Mouse (Mus musculus) kidney, postnatal 0 days (tissue): ENCODE results near the gene Dnajc27. TPM values are rescaled to one million over a fixed set of nuclear protein-coding genes. Genes with fewer than 3 reads are reported as not detected.

Source experiments
- ATAC-seq: fragments of 200-750 bp; cut with Nextera tagmentation; replicated peaks from 2 replicates; pipeline ENCODE4 v1.8.0; 2017; ENCODE audit warnings: low read depth, moderate number of reproducible peaks, moderate TSS enrichment, moderate library complexity; ENCODE audit not compliant: low FRiP score
- DNase-seq: peaks from one replicate; pipeline ENCODE4 v3.0.0-alpha.2; 2016; ENCODE audit warnings: low spot score
- H3K27ac ChIP-seq: fragments of 300-500 bp; sonication (generic); 2 replicates; pipeline ENCODE4 v1.5.1; 2014; ENCODE audit warnings: mild to moderate bottlenecking
- H3K27me3 ChIP-seq: fragments of 300-500 bp; sonication (generic); 2 replicates; pipeline ENCODE4 v1.6.1; 2014; ENCODE audit warnings: low read length, mixed read lengths; ENCODE audit not compliant: insufficient read depth
- H3K36me3 ChIP-seq: fragments of 300-500 bp; sonication (generic); 2 replicates; pipeline ENCODE4 v1.6.1; 2014; ENCODE audit warnings: low read length, mixed read lengths; ENCODE audit not compliant: insufficient read depth
- H3K4me1 ChIP-seq: fragments of 300-500 bp; sonication (generic); replicated peaks from 2 replicates; pipeline ENCODE4 v1.6.1; 2014; ENCODE audit warnings: antibody characterized with exemption, low read length, mixed read lengths; ENCODE audit not compliant: insufficient read depth
- H3K4me2 ChIP-seq: fragments of 300-500 bp; sonication (generic); 2 replicates; pipeline ENCODE4 v1.6.1; 2014; ENCODE audit warnings: mild to moderate bottlenecking, low read length, moderate library complexity, mixed read lengths
- H3K4me3 ChIP-seq: fragments of 300-500 bp; sonication (generic); replicated peaks from 2 replicates; pipeline ENCODE4 v1.5.1; 2014; ENCODE audit warnings: low read depth, low read length
- H3K9ac ChIP-seq: fragments of 300-500 bp; sonication (generic); 2 replicates; pipeline ENCODE4 v1.6.1; 2014; ENCODE audit warnings: low read depth, low read length
- H3K9me3 ChIP-seq: fragments of 300-500 bp; sonication (generic); replicated peaks from 2 replicates; pipeline ENCODE4 v1.6.1; 2016; ENCODE audit warnings: low read length, inconsistent platforms, mixed read lengths
- CTCF ChIP-seq: IDR thresholded peaks from 2 replicates; pipeline ENCODE4 v1.5.1; 2016; ENCODE audit warnings: antibody characterized with exemption, low read depth, mild to moderate bottlenecking, moderate library complexity
- WGBS: fragments of 180-500 bp; shearing (Covaris S2); extraction: QIAGEN DNeasy Blood & Tissue Kit; methylation state at CpG from one replicate; pipeline ENCODE4 v1.1.7; 2014; 5-methylcytosine and 5-hydroxymethylcytosine counted together
- polyA plus RNA-seq: library from polyadenylated mRNA; unstranded; fragments of >200 nt; fragmentation: Nextera tagmentation; extraction: Ambion mirVana; gene quantifications from 2 replicates; pipeline ENCODE4 v1.2.1, GENCODE M21; 2015

Dnajc27 gene
- polyA plus RNA-seq, 1 experiment from 2014 or later: 4.0 TPM

- Histone ChIP-seq H3K9ac (no peak overlapping the region), H3K4me3 (no peak overlapping the region), H3K9me3 (no peaks in the 10 kb centered on the region), H3K4me1 (no peaks in the 10 kb centered on the region), H3K4me2 (no peak overlapping the region), H3K36me3 (no peaks in the 10 kb centered on the region), H3K27me3 (no peaks in the 10 kb centered on the region; the same call in 1 of the 2 replicates), H3K27ac (no peak overlapping the region)
- WGBS: 71% methylated on average over 1 of the region's 1 CpGs
- ATAC-seq (no peak), DNase-seq (no peak)
- no peak for TF ChIP-seq CTCF
Measured at GRCm38 (mm10) chr12:4045992-4046391, 36.4 kb upstream of the Dnajc27 start.

GRCm38 (mm10) chr12:4048031-4048430 is 34.4 kb upstream of the Dnajc27 start:
- 46% methylated on average over 6 of the region's 6 CpGs for WGBS
- no peak for TF ChIP-seq CTCF

DNA sequence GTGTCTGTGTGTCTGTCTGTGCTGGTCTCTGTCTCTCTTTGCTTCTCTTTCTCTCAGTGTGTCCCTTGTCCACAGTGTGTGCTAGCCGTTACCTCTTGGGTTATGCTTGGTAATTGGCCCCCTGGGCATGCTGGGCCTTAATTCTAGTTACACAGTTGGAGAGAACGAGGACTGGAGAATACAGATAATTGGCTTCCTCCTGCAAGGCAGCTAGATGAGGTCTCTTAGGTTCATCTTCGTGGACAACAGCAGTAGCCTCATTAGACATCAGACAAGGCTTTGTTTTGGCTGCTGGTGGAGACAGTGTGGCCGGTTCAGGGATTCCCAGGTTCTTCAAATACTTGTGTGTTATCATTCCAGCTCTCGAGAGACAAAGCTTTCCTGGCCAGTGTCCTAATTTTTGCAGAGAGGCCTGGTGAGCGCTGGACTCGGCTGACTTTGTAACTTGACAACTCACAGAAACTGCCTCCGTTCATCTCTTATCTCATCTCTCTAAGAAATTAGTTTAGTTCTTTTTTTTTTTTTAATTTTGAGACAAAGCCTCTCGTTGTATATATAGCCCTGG is 31.4 kb upstream of the Dnajc27 start:
- H3K27ac ChIP-seq: no peak overlapping the region
- no peaks in the 10 kb centered on the region for H3K27me3 ChIP-seq
- WGBS: 71% methylated on average over 9 of the region's 9 CpGs
- H3K4me1 ChIP-seq: no peaks in the 10 kb centered on the region
- no peak for ATAC-seq
- H3K9me3 ChIP-seq: no peaks in the 10 kb centered on the region
- H3K9ac ChIP-seq: no peak overlapping the region
- no peak overlapping the region for H3K4me3 ChIP-seq
- no peak for TF ChIP-seq CTCF
- H3K36me3 ChIP-seq: no peaks in the 10 kb centered on the region
- DNase-seq: no peak
- no peak overlapping the region for H3K4me2 ChIP-seq

More at GRCm38 (mm10) chr12:4048031-4048430, 34.4 kb upstream of the Dnajc27 start:
- Histone ChIP-seq H3K9ac (no peak overlapping the region), H3K9me3 (no peaks in the 10 kb centered on the region), H3K36me3 (no peaks in the 10 kb centered on the region), H3K4me1 (no peaks in the 10 kb centered on the region), H3K27me3 (no peaks in the 10 kb centered on the region), H3K27ac (no peak overlapping the region), H3K4me2 (no peak overlapping the region), H3K4me3 (no peak overlapping the region)
- no peak for DNase-seq
- ATAC-seq: no peak

DNA sequence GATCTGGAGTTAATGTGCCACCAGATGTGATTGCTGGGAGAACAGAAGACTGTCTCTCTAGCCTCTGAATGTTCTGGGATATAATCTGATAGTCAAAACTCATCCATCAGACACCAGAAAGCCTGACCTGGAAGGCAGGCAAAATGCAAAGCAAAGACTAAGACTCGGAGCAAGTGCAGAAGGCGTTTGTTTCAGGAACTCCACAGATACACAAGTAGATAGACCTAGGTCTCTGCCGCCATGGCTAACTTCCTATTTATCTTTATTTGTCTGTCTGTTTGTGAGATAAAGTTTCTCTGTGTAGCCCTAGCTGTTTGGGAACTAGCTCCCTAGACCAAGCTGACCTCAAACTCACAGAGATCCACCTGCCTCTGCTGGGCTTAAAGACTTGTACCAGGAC is 28.7 kb upstream of the Dnajc27 start:
- H3K9ac ChIP-seq: no peak overlapping the region
- H3K4me3 ChIP-seq: no peak overlapping the region
- H3K27me3 ChIP-seq: no peaks in the 10 kb centered on the region
- no peak overlapping the region for H3K27ac ChIP-seq
- ATAC-seq (no peak), DNase-seq (no peak)
- H3K36me3 ChIP-seq: no peaks in the 10 kb centered on the region
- WGBS: 90% methylated on average over 3 of the region's 3 CpGs
- H3K4me1 ChIP-seq: no peaks in the 10 kb centered on the region
- H3K9me3 ChIP-seq: no peaks in the 10 kb centered on the region
- TF ChIP-seq CTCF: no peak
- no peak overlapping the region for H3K4me2 ChIP-seq

DNA sequence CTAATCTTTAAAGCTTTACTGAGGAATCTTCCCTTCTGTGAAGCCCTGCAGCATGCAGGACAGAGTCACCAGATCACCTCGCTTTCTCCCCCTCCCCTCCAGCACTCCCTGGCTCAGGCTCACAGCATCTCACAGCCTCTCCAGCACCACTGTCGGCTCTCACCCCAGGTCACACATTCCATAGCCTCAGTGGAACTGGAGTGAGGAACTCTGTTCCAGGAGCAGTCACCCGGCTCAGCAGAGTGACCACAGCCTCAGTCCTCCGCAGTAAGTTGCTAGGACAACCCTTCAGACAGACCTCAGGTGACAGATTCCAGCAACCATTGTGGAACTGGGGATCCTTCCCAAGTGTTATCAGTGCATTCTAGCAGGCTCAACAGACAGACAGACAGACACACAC is 27.5 kb upstream of the Dnajc27 start:
- no peaks in the 10 kb centered on the region for H3K27me3 ChIP-seq
- ATAC-seq: no peak
- WGBS: 29% methylated on average over 4 of the region's 4 CpGs

DNA sequence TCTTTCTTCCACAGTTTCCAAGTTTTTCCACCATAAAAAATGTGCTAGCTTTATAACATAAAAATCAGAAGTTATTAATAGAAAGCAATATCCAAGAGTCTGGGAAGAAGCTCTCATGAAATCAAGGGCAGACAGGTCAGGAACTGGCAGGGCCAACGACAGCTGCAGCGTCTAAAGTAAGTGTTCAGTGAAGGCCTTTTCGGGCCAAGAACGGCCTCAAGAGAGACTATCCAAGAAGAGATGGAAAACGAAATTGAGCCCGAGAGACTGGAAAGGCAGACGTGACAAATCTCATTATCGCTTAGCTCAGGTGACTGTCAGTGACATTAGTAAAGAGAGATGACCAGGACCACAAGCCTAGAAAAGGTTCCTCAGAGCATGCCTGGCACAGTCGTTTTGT is 24.1 kb upstream of the Dnajc27 start:
- H3K4me2 ChIP-seq: no peak overlapping the region
- H3K36me3 ChIP-seq: no peaks in the 10 kb centered on the region
- WGBS: 67% methylated on average over 9 of the region's 9 CpGs
- no peak overlapping the region for H3K4me3 ChIP-seq
- no peak overlapping the region for H3K27ac ChIP-seq
- no peaks in the 10 kb centered on the region for H3K4me1 ChIP-seq
- H3K27me3 ChIP-seq: no peaks in the 10 kb centered on the region
- ATAC-seq (no peak), DNase-seq (no peak)
- no peak overlapping the region for H3K9ac ChIP-seq
- TF ChIP-seq CTCF: no peak
- H3K9me3 ChIP-seq: no peaks in the 10 kb centered on the region

More for the DNA sequence above, 27.5 kb upstream of the Dnajc27 start:
- H3K4me2 ChIP-seq: no peak overlapping the region
- H3K9ac ChIP-seq: no peak overlapping the region
- H3K27ac ChIP-seq: no peak overlapping the region
- no peaks in the 10 kb centered on the region for H3K9me3 ChIP-seq
- no peak overlapping the region for H3K4me3 ChIP-seq
- no peaks in the 10 kb centered on the region for H3K36me3 ChIP-seq
- no peaks in the 10 kb centered on the region for H3K4me1 ChIP-seq
- no peak for DNase-seq
- no peak for TF ChIP-seq CTCF

DNA sequence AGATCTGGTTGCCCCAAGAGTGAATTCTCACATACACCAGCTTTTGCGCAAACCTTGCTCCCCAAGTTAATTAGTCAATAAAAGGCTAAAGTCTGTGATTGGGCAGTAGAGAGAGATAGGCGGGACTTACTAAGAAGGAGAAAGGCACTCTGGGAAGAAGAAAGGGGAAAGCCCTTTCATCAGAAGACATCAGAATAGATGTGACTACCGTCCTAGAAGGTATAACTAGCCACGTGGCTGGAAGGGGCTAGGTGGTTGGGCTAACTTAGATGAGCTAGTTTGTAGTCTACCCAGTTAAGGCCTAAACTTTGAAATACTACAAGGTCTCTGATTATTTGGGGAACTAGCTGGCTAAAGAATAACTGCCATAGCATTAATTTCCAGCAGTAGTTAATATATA is 22.7 kb upstream of the Dnajc27 start:
- no peak overlapping the region for H3K27ac ChIP-seq
- H3K9ac ChIP-seq: no peak overlapping the region
- no peaks in the 10 kb centered on the region for H3K4me1 ChIP-seq
- ATAC-seq (no peak), DNase-seq (no peak)
- 83% methylated on average over 4 of the region's 4 CpGs for WGBS
- no peaks in the 10 kb centered on the region for H3K27me3 ChIP-seq
- no peak overlapping the region for H3K4me2 ChIP-seq
- no peak overlapping the region for H3K4me3 ChIP-seq
- no peak for TF ChIP-seq CTCF
- H3K36me3 ChIP-seq: no peaks in the 10 kb centered on the region
- no peaks in the 10 kb centered on the region for H3K9me3 ChIP-seq
